Mouse (Mus musculus): ENCODE measurements around the gene Ablim1. TPM values are rescaled to one million over a fixed set of nuclear protein-coding genes. Genes with fewer than 3 reads are reported as not detected.

Ablim1 gene
- total and polyA plus RNA-seq, 2 experiments from 2014 or later, result 44.7 to 71.7 TPM

DNA sequence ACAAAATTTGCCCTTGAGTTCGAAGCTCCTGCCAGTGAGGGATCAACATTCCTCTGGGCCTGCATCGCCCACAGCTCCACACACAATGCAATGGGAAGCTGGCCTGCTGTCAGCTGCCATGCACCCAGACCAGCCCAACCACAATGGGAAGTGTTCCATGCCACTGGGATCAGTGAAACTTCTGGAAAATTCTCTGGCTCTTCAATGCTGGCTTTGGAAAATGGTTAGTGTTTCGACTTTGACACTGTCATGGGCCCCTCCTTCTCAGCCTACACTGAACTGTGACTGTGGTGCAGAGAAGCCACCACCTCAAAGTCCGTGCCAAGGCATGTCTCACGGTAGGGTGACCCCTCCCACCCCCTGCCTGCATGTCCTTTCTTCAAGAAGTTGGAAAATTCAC is 125.3 kb downstream of the Ablim1 start:
- no peaks in the 10 kb centered on the region for H3K27me3 ChIP-seq (ENCODE audit: insufficient read depth, low read length)
- 62% methylated on average over 5 of the region's 5 CpGs for WGBS
- DNase-seq (ENCODE audit: low spot score), result no peak
- no peak for TF ChIP-seq CTCF (IDR thresholded peaks at IDR 0.05; ENCODE audit: low read depth)
- no peak overlapping the region for H3K4me3 ChIP-seq (ENCODE audit: low read length)
- no peaks in the 10 kb centered on the region for H3K4me1 ChIP-seq (ENCODE audit: insufficient read depth, low read length)
- H3K9me3 ChIP-seq (ENCODE audit: low read length), result no peaks in the 10 kb centered on the region
- no peak overlapping the region for H3K4me2 ChIP-seq (ENCODE audit: low read depth, low read length)
- H3K27ac ChIP-seq, result no peak overlapping the region
- H3K36me3 ChIP-seq (ENCODE audit: insufficient read depth, low read length), result no peaks in the 10 kb centered on the region
- no peak overlapping the region for H3K9ac ChIP-seq (replicated peaks; ENCODE audit: low read length)
- no peak for ATAC-seq

DNA sequence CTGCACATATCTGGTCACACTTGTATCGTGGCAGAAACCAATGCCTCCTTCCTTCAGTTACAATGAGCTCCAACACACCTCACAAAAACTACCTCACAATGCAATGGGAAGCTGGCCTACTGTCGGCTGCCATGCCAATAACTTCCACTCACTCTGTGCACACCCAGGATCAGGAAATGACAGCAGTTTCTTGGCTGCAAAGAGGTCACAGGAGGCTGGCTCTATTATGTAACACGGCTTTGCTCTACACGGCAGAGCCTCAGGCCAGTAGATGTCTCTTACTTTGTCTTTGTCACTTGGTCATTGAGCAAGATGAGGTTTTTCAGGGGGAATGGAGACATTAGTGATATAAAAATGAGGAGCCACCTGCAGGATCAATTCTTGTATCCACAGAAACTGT is 126.2 kb downstream of the Ablim1 start:
- no peak overlapping the region for H3K4me3 ChIP-seq (ENCODE audit: low read length)
- H3K9ac ChIP-seq (replicated peaks; ENCODE audit: low read length), result no peak overlapping the region
- no peaks in the 10 kb centered on the region for H3K36me3 ChIP-seq (ENCODE audit: insufficient read depth, low read length)
- H3K27ac ChIP-seq, result no peak overlapping the region
- H3K4me1 ChIP-seq (ENCODE audit: insufficient read depth, low read length), result no peaks in the 10 kb centered on the region
- no peak for DNase-seq (ENCODE audit: low spot score)
- H3K9me3 ChIP-seq (ENCODE audit: low read length), result no peaks in the 10 kb centered on the region
- ATAC-seq, result no peak
- H3K4me2 ChIP-seq (ENCODE audit: low read depth, low read length), result no peak overlapping the region
- no peaks in the 10 kb centered on the region for H3K27me3 ChIP-seq (ENCODE audit: insufficient read depth, low read length)
- TF ChIP-seq CTCF (IDR thresholded peaks at IDR 0.05; ENCODE audit: low read depth), result no peak
- 72% methylated on average over 4 of the region's 4 CpGs for WGBS

DNA sequence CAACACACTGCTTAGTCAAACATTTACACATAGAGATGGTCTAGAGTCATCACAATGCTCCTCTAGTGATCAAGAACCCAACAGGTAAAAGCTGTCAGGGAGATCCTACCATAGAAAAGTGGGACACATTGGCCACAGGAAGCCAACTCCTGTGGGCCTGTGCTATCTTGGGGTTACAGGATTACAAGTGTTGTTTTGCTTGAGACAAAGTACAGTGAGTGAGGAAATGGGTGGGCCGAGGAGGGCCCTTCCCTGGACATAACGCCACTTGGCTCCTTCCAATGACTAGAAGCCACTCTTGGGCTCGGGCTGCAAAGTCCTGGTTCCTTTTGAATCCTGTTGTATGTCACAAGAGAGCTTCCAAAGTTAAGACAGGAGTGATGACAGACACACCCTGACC is 129.7 kb downstream of the Ablim1 start:
- no peaks in the 10 kb centered on the region; the same call in 1 of the 2 replicates for H3K4me1 ChIP-seq (ENCODE audit: insufficient read depth, low read length)
- H3K27ac ChIP-seq, result no peak overlapping the region
- H3K4me3 ChIP-seq (ENCODE audit: low read length), result no peak overlapping the region
- H3K4me2 ChIP-seq (ENCODE audit: low read depth, low read length), result no peak overlapping the region
- WGBS, result 82% methylated on average over 3 of the region's 3 CpGs
- H3K9me3 ChIP-seq (ENCODE audit: low read length), result no peaks in the 10 kb centered on the region
- H3K27me3 ChIP-seq (ENCODE audit: insufficient read depth, low read length), result no peaks in the 10 kb centered on the region
- ATAC-seq (no peak), DNase-seq (ENCODE audit: low spot score) (no peak)
- no peak overlapping the region for H3K9ac ChIP-seq (replicated peaks; ENCODE audit: low read length)
- no peak for TF ChIP-seq CTCF (IDR thresholded peaks at IDR 0.05; ENCODE audit: low read depth)
- H3K36me3 ChIP-seq (ENCODE audit: insufficient read depth, low read length), result no peaks in the 10 kb centered on the region

DNA sequence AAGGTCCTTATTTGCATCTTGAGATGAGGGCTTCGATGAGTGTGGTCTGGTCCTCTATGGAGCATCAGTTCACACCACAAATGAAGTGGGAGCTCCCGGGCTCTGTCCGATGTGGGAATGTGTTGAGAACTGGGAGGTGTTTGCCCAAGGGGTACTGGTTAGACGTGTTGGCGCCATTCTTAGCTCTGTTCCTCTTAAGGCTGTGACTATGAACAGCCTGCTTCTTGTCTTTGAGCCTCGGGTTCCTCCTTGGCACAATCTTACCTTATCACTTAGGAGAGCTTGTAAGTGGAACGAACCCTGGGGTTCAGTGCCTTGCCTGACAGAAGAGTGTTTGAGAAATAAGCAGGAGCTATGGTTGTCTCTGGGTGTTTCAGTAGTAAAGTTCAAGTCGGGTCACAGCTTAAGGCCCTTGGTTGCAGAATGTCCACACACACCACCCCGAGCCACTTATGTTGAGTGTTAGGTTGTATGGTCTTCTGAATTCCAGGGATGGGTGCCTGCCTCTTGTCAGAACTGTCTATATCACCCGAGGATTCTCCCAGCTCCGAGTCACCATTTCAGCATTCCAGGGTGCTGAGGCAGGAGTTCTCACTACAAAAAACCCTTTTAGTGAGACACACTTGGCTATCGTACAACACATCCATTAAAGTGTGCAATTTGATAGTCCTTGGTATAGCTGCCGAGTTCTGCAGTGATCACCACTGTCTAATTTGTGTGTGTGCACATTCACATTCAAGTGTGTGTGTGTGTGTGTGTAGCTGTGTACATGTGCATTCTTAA is 131.6 kb downstream of the Ablim1 start:
- Histone ChIP-seq H3K9me3 (ENCODE audit: low read length) (no peaks in the 10 kb centered on the region), H3K4me3 (ENCODE audit: low read length) (no peak overlapping the region), H3K4me2 (ENCODE audit: low read depth, low read length) (no peak overlapping the region), H3K36me3 (ENCODE audit: insufficient read depth, low read length) (no peaks in the 10 kb centered on the region), H3K27me3 (ENCODE audit: insufficient read depth, low read length) (no peaks in the 10 kb centered on the region), H3K27ac (no peak overlapping the region), H3K4me1 (ENCODE audit: insufficient read depth, low read length) (no peaks in the 10 kb centered on the region; the same call in 1 of the 2 replicates), H3K9ac (replicated peaks; ENCODE audit: low read length) (no peak overlapping the region)
- DNase-seq (ENCODE audit: low spot score), result no peak
- no peak for TF ChIP-seq CTCF (IDR thresholded peaks at IDR 0.05; ENCODE audit: low read depth)
- ATAC-seq, result no peak
- WGBS, result 92% methylated on average over 13 of the region's 13 CpGs

DNA sequence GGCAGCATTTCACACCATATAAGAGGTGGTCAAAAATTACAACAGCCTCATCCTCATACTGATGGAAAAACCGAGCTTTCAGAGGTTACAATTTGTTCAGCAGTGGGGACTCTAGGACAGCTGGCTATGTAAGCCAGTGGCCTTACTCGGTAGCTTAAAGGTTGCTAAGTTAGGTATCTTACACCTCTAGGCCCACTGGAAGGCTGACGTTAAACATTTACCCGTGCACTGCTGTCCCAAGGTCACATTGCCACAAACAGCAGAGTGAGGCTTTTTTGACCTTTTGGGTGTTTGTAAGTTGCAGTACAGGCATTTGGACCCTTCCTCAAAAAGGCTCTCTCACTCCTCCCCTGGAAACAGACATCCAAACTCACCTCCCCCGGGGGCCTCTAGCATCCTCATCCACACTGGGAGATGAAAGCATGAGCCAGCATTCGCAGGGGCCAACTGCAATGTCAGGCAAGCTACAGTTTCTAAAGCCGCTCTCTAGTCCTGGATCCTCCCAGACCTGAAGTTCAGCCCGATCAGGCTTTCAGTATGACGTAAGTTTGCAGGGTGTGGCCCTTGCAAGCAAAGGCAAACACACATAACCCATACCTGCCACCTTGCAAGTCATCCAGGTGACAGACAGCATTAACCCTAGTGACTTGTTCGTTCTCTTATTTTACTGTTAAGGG is 132.7 kb downstream of the Ablim1 start:
- no peak for ATAC-seq
- WGBS, result 91% methylated on average over 10 of the region's 10 CpGs
- H3K4me3 ChIP-seq (ENCODE audit: low read length), result no peak overlapping the region
- no peak for DNase-seq (ENCODE audit: low spot score)
- no peaks in the 10 kb centered on the region for H3K27me3 ChIP-seq (ENCODE audit: insufficient read depth, low read length)
- no peaks in the 10 kb centered on the region; the same call in 1 of the 2 replicates for H3K4me1 ChIP-seq (ENCODE audit: insufficient read depth, low read length)
- TF ChIP-seq CTCF (IDR thresholded peaks at IDR 0.05; ENCODE audit: low read depth), result no peak
- no peaks in the 10 kb centered on the region for H3K9me3 ChIP-seq (ENCODE audit: low read length)
- H3K9ac ChIP-seq (replicated peaks; ENCODE audit: low read length), result no peak overlapping the region
- no peaks in the 10 kb centered on the region for H3K36me3 ChIP-seq (ENCODE audit: insufficient read depth, low read length)
- no peak overlapping the region for H3K27ac ChIP-seq
- no peak overlapping the region for H3K4me2 ChIP-seq (ENCODE audit: low read depth, low read length)

DNA sequence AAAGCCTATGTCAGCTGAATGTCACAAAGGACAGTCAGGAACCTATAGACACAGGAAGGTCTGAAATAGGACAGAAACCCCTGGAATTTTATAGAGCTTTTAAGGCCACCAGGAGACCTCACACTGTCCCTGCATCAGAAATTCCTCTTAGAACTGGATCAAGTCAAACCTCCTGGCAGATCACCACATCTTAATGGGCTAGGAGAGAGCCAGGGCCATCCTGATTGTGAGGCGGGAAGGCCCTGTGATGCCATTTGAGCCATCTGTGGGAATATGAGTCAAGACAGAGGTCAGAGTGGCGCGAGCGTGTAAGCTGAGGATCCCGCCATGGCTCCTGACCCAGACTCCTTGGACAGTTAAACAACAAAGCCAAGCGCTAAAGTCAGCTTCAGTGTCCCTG is 133.4 kb downstream of the Ablim1 start:
- no peak overlapping the region for H3K4me3 ChIP-seq (ENCODE audit: low read length)
- H3K4me2 ChIP-seq (ENCODE audit: low read depth, low read length), result no peak overlapping the region
- TF ChIP-seq CTCF (IDR thresholded peaks at IDR 0.05; ENCODE audit: low read depth), result no peak
- WGBS, result 95% methylated on average over 6 of the region's 6 CpGs
- DNase-seq (ENCODE audit: low spot score), result no peak
- H3K4me1 ChIP-seq (ENCODE audit: insufficient read depth, low read length), result no peaks in the 10 kb centered on the region; the same call in 1 of the 2 replicates
- no peak overlapping the region for H3K9ac ChIP-seq (replicated peaks; ENCODE audit: low read length)
- H3K27me3 ChIP-seq (ENCODE audit: insufficient read depth, low read length), result no peaks in the 10 kb centered on the region
- H3K9me3 ChIP-seq (ENCODE audit: low read length), result no peaks in the 10 kb centered on the region
- no peak overlapping the region for H3K27ac ChIP-seq
- no peak for ATAC-seq
- H3K36me3 ChIP-seq (ENCODE audit: insufficient read depth, low read length), result no peaks in the 10 kb centered on the region

DNA sequence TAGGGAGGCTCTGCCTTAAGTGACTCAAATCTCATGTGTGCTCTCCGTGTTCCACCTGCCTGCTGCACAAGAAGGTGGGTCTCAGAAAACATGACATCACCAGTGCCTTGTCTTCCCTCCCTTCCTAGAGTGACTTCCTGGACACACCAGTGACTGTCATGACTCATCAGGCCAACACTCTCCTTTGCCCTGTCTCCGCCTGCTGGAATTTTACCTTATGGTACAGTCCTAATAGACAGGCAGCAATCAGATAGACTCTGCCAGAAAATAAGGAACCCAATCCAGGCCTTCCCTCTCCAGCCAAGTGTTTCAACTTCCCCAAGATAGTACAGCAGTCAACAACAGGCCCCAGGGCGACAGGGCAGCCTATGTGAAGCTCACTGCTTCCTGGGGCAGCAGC is 133.8 kb downstream of the Ablim1 start:
- no peak overlapping the region for H3K9ac ChIP-seq (replicated peaks; ENCODE audit: low read length)
- no peak overlapping the region for H3K4me3 ChIP-seq (ENCODE audit: low read length)
- H3K27me3 ChIP-seq (ENCODE audit: insufficient read depth, low read length), result no peaks in the 10 kb centered on the region
- no peak for DNase-seq (ENCODE audit: low spot score)
- no peaks in the 10 kb centered on the region; the same call in 1 of the 2 replicates for H3K4me1 ChIP-seq (ENCODE audit: insufficient read depth, low read length)
- H3K9me3 ChIP-seq (ENCODE audit: low read length), result no peaks in the 10 kb centered on the region
- H3K4me2 ChIP-seq (ENCODE audit: low read depth, low read length), result no peak overlapping the region
- 88% methylated on average over 3 of the region's 3 CpGs for WGBS
- no peaks in the 10 kb centered on the region for H3K36me3 ChIP-seq (ENCODE audit: insufficient read depth, low read length)
- ATAC-seq, result no peak
- no peak overlapping the region for H3K27ac ChIP-seq
- no peak for TF ChIP-seq CTCF (IDR thresholded peaks at IDR 0.05; ENCODE audit: low read depth)

Data from hindbrain, postnatal 0 days (tissue).